9 mouse cellular contexts compared by ENCODE assay signal in the genomic region with DNA sequence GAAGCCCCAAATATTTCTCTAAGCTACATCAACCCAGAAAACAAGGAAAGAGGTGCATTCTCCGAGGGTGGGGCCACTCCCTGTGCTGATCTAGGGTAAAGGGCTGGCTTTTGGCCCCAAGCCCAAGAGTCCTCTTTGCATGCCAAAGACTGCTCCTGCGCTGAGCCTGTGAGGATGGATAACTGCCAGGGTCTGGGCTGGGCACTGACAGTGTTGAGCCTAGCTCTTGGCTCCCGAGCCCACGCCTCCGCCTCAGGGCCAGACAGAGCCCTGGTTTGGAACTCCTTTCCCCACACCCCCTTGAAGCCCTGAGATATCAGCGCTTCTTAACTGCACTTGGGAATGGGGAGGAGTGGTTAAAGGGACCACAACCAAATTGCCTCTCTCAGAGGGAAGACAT. TPM values are rescaled to one million over a fixed set of nuclear protein-coding genes. Genes with fewer than 3 reads are reported as not detected.
DNase-seq lines count a peak whose midpoint lies in the region; TF ChIP-seq lines count a peak whose summit lies in the region.
"Had no signal": no experiment of that assay in that cellular context is flagged by ENCODE, and none has a peak within 500 bp of the region (broad histone marks: within the 10 kb centered on the region; RNA-seq: fewer than 3 reads in every experiment).

No protein-coding gene starts in this region.

- no peaks in the 10 kb centered on the region; the same call in 1 of the 2 replicates for H3K4me1 ChIP-seq in heart, adult 2 months (ENCODE audit: control insufficient read depth, insufficient read depth, low read length)

- H3K27me3 ChIP-seq in heart, adult 2 months (ENCODE audit: control insufficient read depth, insufficient read depth, low read length): peaks cover 2% of the 10 kb centered on the region; the same call in 1 of the 2 replicates

- no peak for TF ChIP-seq POLR2A in heart, adult 2 months (IDR thresholded peaks at IDR 0.05; ENCODE audit: insufficient read depth, low read depth, low read length)

- no peak overlapping the region for H3K4me3 ChIP-seq in heart, adult 2 months

- intact Hi-C loops in heart, adult 2 months (cut with DNase I): no loop called here

- no peak for TF ChIP-seq CTCF in heart, adult 2 months (IDR thresholded peaks at IDR 0.05)

- no peaks in the 10 kb centered on the region for H3K36me3 ChIP-seq in heart, adult 2 months (ENCODE audit: control insufficient read depth, insufficient read depth, low read length)

- H3K9ac ChIP-seq in heart, adult 2 months (ENCODE audit: low read depth, low read length): no peak overlapping the region

- no peak for TF ChIP-seq EP300 in heart, adult 2 months (IDR thresholded peaks at IDR 0.05; ENCODE audit: insufficient read depth, low read depth, low read length)

- H3K27ac ChIP-seq in heart, adult 2 months: no peak overlapping the region

- DNase-seq in right cerebral cortex, postnatal 10 days (ENCODE audit: low spot score in 2 of 2): peak; percentile 77 to 83
- DNase-seq in right cerebral cortex, adult 18-20 months: no peak
- DNase-seq in cerebellum, adult 11 months: peak; percentile 82
- peak; percentile 40 to 65 for DNase-seq in heart, adult 2 months
- DNase-seq in lung, adult 18-20 months: peak; percentile 68 to 74
- peak; percentile 79 for DNase-seq in testis, postnatal 10 days (ENCODE audit: low spot score)
- no peak for DNase-seq in thymus, postnatal 4 days

- 21% methylated on average over 6 of the region's 6 CpGs for WGBS in heart, adult 2 months

- no peaks in the 10 kb centered on the region for H3K79me2 ChIP-seq in heart, adult 2 months (replicated peaks; ENCODE audit: control insufficient read depth, insufficient read depth, low read length)

RNA-seq across cellular contexts. Expression of a gene that starts 28.8 kb away (rescaled TPM):
- under 1 TPM; 0.08 to 0.30 TPM for total RNA-seq in heart, adult 2 months (2021)
- 1.7 and 1.9 TPM in 2 replicates for polyA plus RNA-seq in heart, adult 2 months (2012; rRNA removed)
- polyA plus RNA-seq: intestine, embryonic 14.5 days; neural tube, embryonic 11.5 days had no signal

Comparison
In these comparisons a context has a peak if more than half of its experiments do, and no peak if none do; other contexts are left out.
1. DNase-seq: peak in right cerebral cortex, postnatal 10 days (2 of 2), cerebellum, adult 11 months (single experiment), heart, adult 2 months (2 of 2), lung, adult 18-20 months (2 of 2) and testis, postnatal 10 days (single experiment); none in right cerebral cortex, adult 18-20 months (single experiment) and thymus, postnatal 4 days (single experiment).